Mouse (Mus musculus): ENCODE results near the gene Trim17.

Trim17 gene

GRCm38 (mm10) chr11:58947798-58948528, 6.5 kb upstream of the Trim17 start:
- DNase-seq (ENCODE audit: low spot score in 2 of 2), result no peak

GRCm38 (mm10) chr11:58948542-58949479, 5.7 kb upstream of the Trim17 start, which contains the start of gene Hist3h2ba:
Gene Hist3h2ba, plus strand, starts transcription at chr11:58948920.
- peak; percentile 56 to 57 for DNase-seq (ENCODE audit: low spot score in 2 of 2)

GRCm38 (mm10) chr11:58949480-58950431, 4.7 kb upstream of the Trim17 start:
- no peak for DNase-seq (ENCODE audit: low spot score in 2 of 2)

GRCm38 (mm10) chr11:58951210-58951609, 3.3 kb upstream of the Trim17 start:
- DNase-seq (ENCODE audit: low spot score in 2 of 2), result no peak

- peak; percentile 38 for DNase-seq (ENCODE audit: low spot score in 2 of 2)
These were observed 925 bp upstream of the Trim17 start for GRCm38 (mm10) chr11:58953351-58954169.

- DNase-seq (ENCODE audit: low spot score in 2 of 2), result peak in 1 of 2 experiments; percentile 54
These were observed 390 bp upstream of the Trim17 start for GRCm38 (mm10) chr11:58954170-58954419.

- DNase-seq (ENCODE audit: low spot score in 2 of 2), result no peak
These were observed 820 bp downstream of the Trim17 start for GRCm38 (mm10) chr11:58955143-58955867.

GRCm38 (mm10) chr11:58955868-58956257, 1.4 kb downstream of the Trim17 start:
- no peak for DNase-seq (ENCODE audit: low spot score in 2 of 2)

- no peak for DNase-seq (ENCODE audit: low spot score in 2 of 2)
These were observed 2.9 kb downstream of the Trim17 start for GRCm38 (mm10) chr11:58957226-58957914.

- no peak for DNase-seq (ENCODE audit: low spot score in 2 of 2)
These were observed 4.1 kb downstream of the Trim17 start for GRCm38 (mm10) chr11:58958536-58958935.

GRCm38 (mm10) chr11:58959186-58959825, 4.8 kb downstream of the Trim17 start:
- no peak for DNase-seq (ENCODE audit: low spot score in 2 of 2)

GRCm38 (mm10) chr11:58959921-58960465, 5.5 kb downstream of the Trim17 start:
- DNase-seq (ENCODE audit: low spot score in 2 of 2), result peak; percentile 72

GRCm38 (mm10) chr11:58961364-58962177, 7.1 kb downstream of the Trim17 start:
- no peak for DNase-seq (ENCODE audit: low spot score in 2 of 2)

GRCm38 (mm10) chr11:58963543-58963942, 9.1 kb downstream of the Trim17 start:
- DNase-seq (ENCODE audit: low spot score in 2 of 2), result no peak

GRCm38 (mm10) chr11:58964216-58964615, 9.7 kb downstream of the Trim17 start:
- DNase-seq (ENCODE audit: low spot score in 2 of 2), result no peak

- no peak for DNase-seq (ENCODE audit: low spot score in 2 of 2)
These were observed 10.7 kb downstream of the Trim17 start for GRCm38 (mm10) chr11:58965001-58965760.

- DNase-seq (ENCODE audit: low spot score in 2 of 2), result peak in 1 of 2 experiments; percentile 61
These were observed 12.9 kb downstream of the Trim17 start for GRCm38 (mm10) chr11:58967346-58967745.
